Mouse (Mus musculus): ENCODE measurements around the gene Acvr2b.

Acvr2b gene

GRCm38 (mm10) chr9:119465056-119465455 is 63.1 kb downstream of the Acvr2b start:
- in situ Hi-C loops (cut with MboI; ENCODE audit: unreplicated experiment in 2 of 2): loop anchor here (10.0 to 25.0 kb wide), 3 partner anchors 120 to 622 kb away; partner anchors contain the start of genes Ccr8 (in 2 of the 2) and Wdr48 (in 1 of the 2)

- in situ Hi-C loops (cut with MboI; ENCODE audit: unreplicated experiment in 2 of 2): loop anchor here (10.0 to 25.0 kb wide), 3 partner anchors 119 to 622 kb away; partner anchors contain the start of genes Ccr8 (in 2 of the 2) and Wdr48 (in 1 of the 2)
Measured at GRCm38 (mm10) chr9:119465595-119465994, 63.7 kb downstream of the Acvr2b start.

GRCm38 (mm10) chr9:119469691-119470353 is 67.9 kb downstream of the Acvr2b start:
- in situ Hi-C loops (cut with MboI; ENCODE audit: unreplicated experiment in 2 of 2): loop anchor here (10.0 to 25.0 kb wide), 3 partner anchors 115 to 617 kb away; partner anchors contain the start of genes Ccr8 (in 2 of the 2) and Wdr48 (in 1 of the 2)

GRCm38 (mm10) chr9:119472412-119472918 is 70.5 kb downstream of the Acvr2b start:
- in situ Hi-C loops (cut with MboI; ENCODE audit: unreplicated experiment in 2 of 2): loop anchor here (25.0 kb wide), 1 partner anchor 615 kb away; the partner anchor contains the start of gene Ccr8 (in 2 of the 2)

GRCm38 (mm10) chr9:119473011-119473410 is 71.1 kb downstream of the Acvr2b start:
- in situ Hi-C loops (cut with MboI; ENCODE audit: unreplicated experiment in 2 of 2): loop anchor here (25.0 kb wide), 1 partner anchor 614 kb away; the partner anchor contains the start of gene Ccr8 (in 2 of the 2)

GRCm38 (mm10) chr9:119473608-119474164 is 71.8 kb downstream of the Acvr2b start:
- in situ Hi-C loops (cut with MboI; ENCODE audit: unreplicated experiment in 2 of 2): loop anchor here (25.0 kb wide), 1 partner anchor 614 kb away; the partner anchor contains the start of gene Ccr8 (in 2 of the 2)

GRCm38 (mm10) chr9:119474717-119475611 is 73.0 kb downstream of the Acvr2b start:
- in situ Hi-C loops (cut with MboI; ENCODE audit: unreplicated experiment in 2 of 2): loop anchor here (25.0 kb wide), 1 partner anchor 612 kb away; the partner anchor contains the start of gene Ccr8 (in 2 of the 2)

GRCm38 (mm10) chr9:119477754-119478153 is 75.8 kb downstream of the Acvr2b start:
- in situ Hi-C loops (cut with MboI; ENCODE audit: unreplicated experiment in 2 of 2): no loop called here

- in situ Hi-C loops (cut with MboI; ENCODE audit: unreplicated experiment in 2 of 2): no loop called here
Measured at GRCm38 (mm10) chr9:119478345-119478744, 76.4 kb downstream of the Acvr2b start.

- in situ Hi-C loops (cut with MboI; ENCODE audit: unreplicated experiment in 2 of 2): no loop called here
Measured at GRCm38 (mm10) chr9:119479297-119479696, 77.4 kb downstream of the Acvr2b start.

- in situ Hi-C loops (cut with MboI; ENCODE audit: unreplicated experiment in 2 of 2): no loop called here
Measured at GRCm38 (mm10) chr9:119481612-119482011, 79.7 kb downstream of the Acvr2b start.

GRCm38 (mm10) chr9:119483554-119484353 is 81.8 kb downstream of the Acvr2b start:
- in situ Hi-C loops (cut with MboI; ENCODE audit: unreplicated experiment in 2 of 2): no loop called here

GRCm38 (mm10) chr9:119484420-119484819 is 82.5 kb downstream of the Acvr2b start:
- in situ Hi-C loops (cut with MboI; ENCODE audit: unreplicated experiment in 2 of 2): no loop called here

Measured in v-Abl transformed pro-B cells (cell line).